Mouse (Mus musculus) cerebellum, adult (tissue): ENCODE results near the gene Iqcj.
A peak's percentile ranks its signal among the peaks of the same experiment; 100 is the strongest.

Experiments used
- ATAC-seq: cut with Nextera tagmentation; 2 replicates; pipeline ENCODE4 v1.9.2; 2017; ENCODE audit warnings: mild to moderate bottlenecking, moderate library complexity, mixed read lengths; ENCODE audit not compliant: insufficient number of reproducible peaks, low FRiP score, low TSS enrichment

Gene Iqcj

DNA sequence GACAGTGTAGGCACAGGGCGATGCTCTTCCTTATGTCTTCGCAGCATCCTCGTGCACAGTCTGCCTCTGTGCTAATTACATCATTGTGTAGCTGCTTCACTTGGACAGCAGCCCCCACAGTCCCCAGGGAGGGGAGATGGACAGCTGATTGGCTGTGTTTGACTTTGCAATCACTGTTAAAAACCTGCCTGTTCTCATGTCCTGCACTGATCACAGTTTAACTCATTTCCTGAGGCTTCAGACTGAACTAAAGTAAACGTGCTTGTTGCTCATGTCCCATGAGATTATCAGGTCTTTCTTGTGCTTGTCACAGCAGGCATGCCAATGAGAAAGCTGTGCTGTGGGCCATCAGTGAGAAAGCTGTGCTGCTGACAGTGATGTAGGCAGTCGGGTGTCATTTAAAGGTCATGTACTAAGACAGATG lies 60.5 kb downstream of the Iqcj start:
- ATAC-seq: no peak

GRCm38 (mm10) chr3:67954459-67955065 lies 62.5 kb downstream of the Iqcj start:
- ATAC-seq: no peak

- no peak for ATAC-seq
Measured at GRCm38 (mm10) chr3:67959672-67960071, 67.7 kb downstream of the Iqcj start.

GRCm38 (mm10) chr3:67960133-67960532 lies 68.1 kb downstream of the Iqcj start:
- ATAC-seq: no peak

DNA sequence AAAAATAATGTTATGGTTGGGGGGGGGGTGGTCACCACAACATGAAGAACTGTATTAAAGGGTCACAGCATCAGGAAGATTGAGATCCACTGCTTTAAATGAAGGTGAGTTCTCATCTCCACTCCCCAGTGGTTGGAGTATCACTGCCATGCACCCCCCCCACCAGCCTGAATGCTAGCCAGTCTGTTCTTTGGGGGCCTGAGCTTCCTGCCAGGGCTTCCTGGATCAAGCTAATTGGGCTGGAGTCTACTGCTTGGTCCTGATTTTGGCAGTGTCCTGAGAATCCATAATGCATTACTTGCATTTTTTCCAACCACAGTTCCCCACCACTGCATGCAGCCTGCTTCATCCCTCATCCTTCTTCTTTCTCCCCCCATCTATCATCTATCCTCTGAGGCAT lies 68.7 kb downstream of the Iqcj start:
- no peak for ATAC-seq

GRCm38 (mm10) chr3:67961934-67962639 lies 70.1 kb downstream of the Iqcj start:
- ATAC-seq: no peak

DNA sequence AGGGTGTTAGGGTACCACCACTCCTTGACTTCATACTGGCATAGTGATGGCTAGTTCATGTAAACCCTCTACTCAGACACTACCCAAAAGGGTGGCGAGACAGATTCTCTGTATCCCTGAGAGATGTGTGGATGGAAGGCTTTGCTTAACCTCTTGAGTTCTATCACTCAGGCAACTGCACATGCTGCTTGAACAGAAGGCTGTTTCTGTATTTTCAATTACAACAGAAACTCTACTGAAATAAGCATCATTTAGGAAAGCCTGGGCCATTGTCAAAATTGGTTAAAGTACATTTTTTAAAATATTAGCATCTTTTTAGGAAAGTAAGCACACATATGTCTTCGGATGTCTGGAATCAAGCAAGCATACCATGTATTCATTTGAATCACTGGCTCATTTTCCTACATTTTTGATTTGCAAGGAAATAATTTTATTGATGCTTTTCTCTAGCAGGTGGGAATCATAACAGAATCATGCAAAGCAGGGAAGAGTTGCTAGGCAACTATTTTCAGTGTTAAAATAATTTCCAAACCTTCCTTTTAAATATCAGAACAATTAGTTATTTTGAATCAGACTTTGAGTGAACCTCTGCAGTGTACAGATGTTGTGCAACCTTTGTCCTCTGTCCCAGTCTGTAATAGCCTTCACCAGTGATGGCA lies 82.4 kb downstream of the Iqcj start:
- no peak for ATAC-seq

DNA sequence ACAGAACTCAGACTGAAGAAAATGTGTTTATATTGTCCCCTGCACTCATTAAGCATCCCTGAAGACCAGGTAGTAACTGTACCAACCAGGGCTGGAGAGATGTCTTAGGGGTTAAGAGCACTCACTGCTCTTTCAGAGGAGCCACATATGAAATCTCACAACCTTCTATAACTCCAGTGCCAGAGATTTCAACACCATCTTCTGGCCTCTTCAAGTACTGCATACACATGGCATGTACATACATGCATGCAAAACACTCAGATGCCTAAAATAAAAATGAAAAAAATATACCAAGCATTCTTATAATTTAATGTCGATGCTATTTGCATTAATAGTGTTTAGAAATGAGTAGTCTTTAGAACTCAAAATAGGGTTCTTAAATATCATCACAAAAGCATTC lies 88.0 kb downstream of the Iqcj start:
- no peak for ATAC-seq

DNA sequence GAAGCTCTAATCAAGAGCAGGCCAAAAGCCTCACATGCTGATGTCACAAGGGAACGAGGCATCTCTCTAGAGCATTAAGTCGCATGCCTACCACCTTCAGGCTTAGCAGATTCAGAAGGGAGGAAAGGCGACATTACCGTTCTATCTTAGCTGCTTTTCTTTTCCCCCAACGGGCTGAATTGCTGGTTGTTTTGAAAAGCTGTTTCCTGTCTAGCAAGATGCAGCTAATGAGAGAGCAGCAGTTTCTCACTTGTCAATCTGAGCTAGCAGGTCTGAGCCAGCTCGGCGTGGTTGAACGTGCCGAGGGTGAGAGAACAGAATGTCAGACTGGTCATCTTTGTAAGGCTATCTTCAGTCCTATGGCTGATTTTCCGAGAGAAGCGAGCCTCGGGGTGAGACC lies 91.3 kb downstream of the Iqcj start:
- no peak for ATAC-seq

- no peak for ATAC-seq
Measured at GRCm38 (mm10) chr3:68002415-68002814, 110.4 kb downstream of the Iqcj start.

DNA sequence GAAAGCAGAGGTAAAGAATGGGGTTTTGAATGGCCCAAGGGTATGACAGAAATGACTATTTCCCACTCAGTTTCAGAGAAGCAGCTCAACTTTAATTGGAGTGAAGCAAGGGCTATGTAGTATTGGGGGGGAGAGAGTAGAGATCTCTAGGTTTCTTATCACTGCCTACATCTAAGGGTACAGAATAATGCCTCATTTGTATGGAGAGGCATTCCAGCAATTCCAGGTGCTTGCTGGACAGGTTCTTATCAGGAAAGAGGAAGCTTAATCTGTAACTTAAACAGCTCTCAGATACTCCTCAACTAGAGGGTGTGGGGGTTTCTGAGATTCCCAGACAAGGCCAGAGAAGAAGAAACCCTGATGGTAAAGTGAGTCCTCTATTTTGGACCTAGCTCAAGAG lies 120.3 kb downstream of the Iqcj start:
- no peak for ATAC-seq

DNA sequence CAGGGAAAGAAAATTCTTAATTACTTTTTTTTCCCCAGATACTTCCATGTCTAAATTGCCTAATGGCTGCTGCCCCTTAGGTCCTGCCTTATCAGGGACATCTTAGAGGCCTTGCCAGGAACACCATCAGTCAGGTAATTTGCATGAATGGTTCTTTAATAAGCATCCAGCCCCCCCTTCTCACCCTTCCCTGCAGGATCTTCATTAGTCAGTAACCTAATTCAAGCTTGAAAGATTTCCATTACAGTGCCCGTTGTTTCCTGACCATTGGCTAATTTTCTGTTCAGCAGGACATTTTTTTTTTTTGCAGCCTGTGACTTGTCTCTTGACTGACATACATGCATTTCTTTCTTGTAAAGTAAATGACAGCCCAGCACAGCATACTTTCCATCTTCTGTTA lies 123.8 kb downstream of the Iqcj start:
- ATAC-seq: no peak

DNA sequence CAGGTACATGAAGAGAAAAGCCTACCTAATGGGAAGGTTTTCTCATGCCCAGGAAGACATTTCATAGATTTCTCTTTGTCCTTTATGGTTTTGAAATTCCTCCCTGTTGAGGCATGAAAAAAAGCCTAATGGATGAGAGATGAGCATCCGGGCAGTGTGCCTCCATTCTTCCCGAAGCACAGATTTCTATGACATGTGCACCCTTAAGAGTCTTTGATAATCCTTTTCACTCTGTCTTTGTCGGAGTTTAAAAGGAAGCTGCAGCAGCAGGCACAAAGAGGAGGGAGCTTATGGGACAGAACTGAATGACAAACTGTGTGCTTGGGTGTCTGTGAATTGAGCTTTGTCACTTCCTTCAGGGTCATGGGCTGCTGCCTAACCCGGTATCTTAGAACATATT lies 127.4 kb downstream of the Iqcj start:
- ATAC-seq: no peak

DNA sequence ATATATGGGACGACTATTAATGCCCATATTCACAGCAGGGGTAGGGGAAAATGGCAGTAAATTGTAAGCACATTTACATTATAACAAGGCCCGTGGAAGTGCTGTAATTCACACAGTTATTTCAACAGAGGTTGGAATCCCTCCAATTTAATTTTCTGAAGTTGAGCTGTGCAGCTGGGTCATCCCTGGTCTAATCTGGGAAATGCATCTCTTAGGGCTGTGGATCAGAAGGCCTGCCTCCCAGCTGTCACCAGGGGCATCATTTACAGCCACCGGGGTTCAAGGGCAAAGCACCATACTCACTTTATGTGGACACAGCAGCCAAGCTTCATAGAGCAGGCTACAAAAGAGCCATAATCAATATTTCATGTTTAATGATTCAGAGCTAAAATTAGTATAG lies 144.1 kb downstream of the Iqcj start:
- ATAC-seq: no peak

DNA sequence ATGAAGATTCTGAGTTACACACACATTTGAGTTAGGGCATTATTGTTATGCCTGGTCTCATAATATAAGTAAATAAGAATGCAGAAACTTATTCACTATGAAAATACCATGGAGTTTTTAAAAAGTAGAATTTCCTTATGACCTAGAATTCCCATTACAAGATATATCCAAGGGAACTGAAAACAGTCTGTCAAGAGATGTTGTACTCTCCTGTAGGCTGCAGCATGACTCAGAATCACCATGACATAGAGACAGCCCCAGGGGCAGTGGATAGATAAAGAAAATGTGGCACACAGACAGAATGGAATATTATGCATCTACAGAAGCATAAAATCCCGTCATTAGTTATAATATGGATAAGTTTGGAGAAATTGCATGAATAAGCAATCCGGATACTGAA lies 150.9 kb downstream of the Iqcj start:
- ATAC-seq: no peak

DNA sequence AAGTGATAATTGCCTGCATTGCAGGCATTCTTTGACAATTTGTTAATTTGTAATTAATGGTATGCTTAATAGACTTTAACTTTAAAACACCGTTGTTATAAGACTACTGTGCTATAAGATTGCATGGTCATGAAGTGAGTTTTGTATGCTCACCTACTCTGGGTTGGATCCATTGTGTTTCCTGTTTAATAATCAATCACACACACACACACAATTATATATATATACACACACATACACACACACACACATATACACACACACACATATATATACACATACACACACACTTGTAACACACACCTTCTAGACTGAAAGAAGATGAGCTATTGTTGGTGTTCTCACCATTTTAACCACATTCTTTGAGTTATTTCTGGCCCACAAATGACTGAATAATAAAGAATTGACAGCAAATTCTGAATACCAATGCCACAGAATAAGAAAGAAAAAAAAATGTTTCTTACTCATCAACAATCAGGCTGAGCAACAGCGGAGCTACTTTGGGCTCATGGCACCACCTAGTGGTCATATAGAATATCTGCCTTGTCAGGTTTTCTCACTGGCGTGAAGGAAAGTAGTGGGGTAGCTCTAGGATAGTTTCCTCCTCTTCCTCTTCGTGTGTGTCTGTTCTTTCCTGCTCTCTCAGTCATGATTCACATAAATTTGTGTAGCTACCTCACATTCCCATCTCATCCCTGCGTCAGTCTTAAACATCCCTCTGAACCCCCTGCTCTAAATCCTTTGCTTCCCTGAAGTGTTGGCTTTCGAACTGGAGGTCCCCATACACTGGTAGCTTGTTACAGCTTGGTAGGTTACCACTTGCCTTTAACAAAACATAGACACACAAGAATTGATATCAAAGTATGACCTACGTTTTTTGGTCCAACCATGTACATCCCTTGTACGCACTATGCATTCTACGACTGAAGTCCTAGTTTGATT lies 153.7 kb downstream of the Iqcj start:
- 0 out of 2 replicates have a peak, but pooled peaks have one; percentile 64 for ATAC-seq

- ATAC-seq: no peak
Measured at GRCm38 (mm10) chr3:68053538-68053937, 161.5 kb downstream of the Iqcj start.

DNA sequence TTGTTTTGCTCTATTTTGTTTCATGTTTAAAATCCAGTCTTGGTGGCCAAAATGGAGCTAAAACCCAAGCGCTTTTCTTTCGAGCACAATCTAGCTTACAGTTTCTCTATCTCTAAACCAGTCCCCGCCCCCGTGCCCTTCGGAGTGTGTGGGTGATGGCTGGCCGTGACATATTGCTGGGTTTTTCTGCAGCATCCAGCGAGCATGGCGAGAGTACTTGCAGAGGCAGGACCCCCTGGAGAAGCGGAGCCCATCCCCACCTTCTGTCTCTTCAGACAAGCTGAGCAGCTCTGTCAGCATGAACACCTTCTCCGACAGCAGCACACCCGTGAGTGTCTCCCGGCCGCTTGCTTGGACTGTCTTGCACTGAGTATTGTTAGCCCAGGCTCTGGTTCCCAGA lies 163.1 kb downstream of the Iqcj start:
- 0 out of 2 replicates have a peak, but pooled peaks have one; percentile 17 for ATAC-seq

- ATAC-seq: 0 out of 2 replicates have a peak, but pooled peaks have one; percentile 50
Measured at GRCm38 (mm10) chr3:68056373-68057275, 164.6 kb downstream of the Iqcj start.
